Mouse (Mus musculus) lung, postnatal 0 days (tissue): ENCODE data around the gene Hid1. TPM values are rescaled to one million over a fixed set of nuclear protein-coding genes. Genes with fewer than 3 reads are reported as not detected.
A peak's percentile ranks its signal among the peaks of the same experiment; 100 is the strongest.
"Not testable (repeated sequence)": the region's sequence is repeated elsewhere in the genome, so short reads cannot be mapped to it uniquely, and the experiment has no call there.

ENCODE experiments used
- ATAC-seq: fragments of 200-750 bp; cut with Nextera tagmentation; 2 replicates; pipeline ENCODE4 v1.8.0; 2017; ENCODE audit warnings: moderate library complexity
- DNase-seq: peaks from one replicate; pipeline ENCODE4 v3.0.0-alpha.2; 2016; ENCODE audit warnings: low spot score
- H3K27ac ChIP-seq: fragments of 300-500 bp; sonication (generic); 2 replicates; pipeline ENCODE4 v1.5.1; 2014; ENCODE audit warnings: antibody characterized with exemption, mild to moderate bottlenecking, low read length, mixed read lengths
- H3K27me3 ChIP-seq: fragments of 300-500 bp; sonication (generic); replicated peaks from 2 replicates; pipeline ENCODE4 v1.6.1; 2014; ENCODE audit warnings: low read length, mixed read lengths; ENCODE audit not compliant: insufficient read depth
- H3K36me3 ChIP-seq: fragments of 300-500 bp; sonication (generic); 2 replicates; pipeline ENCODE4 v1.6.1; 2014; ENCODE audit warnings: low read length, mixed read lengths; ENCODE audit not compliant: insufficient read depth
- H3K4me1 ChIP-seq: fragments of 300-500 bp; sonication (generic); 2 replicates; pipeline ENCODE4 v1.6.1; 2014; ENCODE audit warnings: antibody characterized with exemption, low read depth, low read length, mixed read lengths; ENCODE audit not compliant: insufficient read depth
- H3K4me2 ChIP-seq: fragments of 300-500 bp; sonication (generic); replicated peaks from 2 replicates; pipeline ENCODE4 v1.6.1; 2014; ENCODE audit warnings: low read depth, mild to moderate bottlenecking, low read length, moderate library complexity, mixed read lengths
- H3K4me3 ChIP-seq: fragments of 300-500 bp; sonication (generic); 2 replicates; pipeline ENCODE4 v1.5.1; 2014; ENCODE audit warnings: low read depth, low read length
- H3K9ac ChIP-seq: fragments of 300-500 bp; sonication (generic); replicated peaks from 2 replicates; pipeline ENCODE4 v1.6.1; 2014; ENCODE audit warnings: low read depth, mild to moderate bottlenecking
- H3K9me3 ChIP-seq: fragments of 300-500 bp; sonication (generic); 2 replicates; pipeline ENCODE4 v1.6.1; 2016; ENCODE audit warnings: low read length, mixed read lengths
- CTCF ChIP-seq: IDR thresholded peaks from 2 replicates; pipeline ENCODE4 v1.5.1; 2016; ENCODE audit warnings: antibody characterized with exemption, mild to moderate bottlenecking
- EP300 ChIP-seq: IDR thresholded peaks from 2 replicates; pipeline ENCODE4 v1.6.1; 2016; ENCODE audit warnings: antibody characterized with exemption, mild to moderate bottlenecking, control low read depth
- WGBS: fragments of 180-500 bp; shearing (Covaris S2); extraction: QIAGEN DNeasy Blood & Tissue Kit; methylation state at CpG from one replicate; pipeline ENCODE4 v1.1.7; 2014; 5-methylcytosine and 5-hydroxymethylcytosine counted together
- polyA plus RNA-seq: library from polyadenylated mRNA; unstranded; fragments of >200 nt; fragmentation: Nextera tagmentation; extraction: Ambion mirVana; gene quantifications from 2 replicates; pipeline ENCODE4 v1.2.1, GENCODE M21; 2015

Hid1 gene
- polyA plus RNA-seq, 1 experiment from 2014 or later: 16.0 TPM

DNA sequence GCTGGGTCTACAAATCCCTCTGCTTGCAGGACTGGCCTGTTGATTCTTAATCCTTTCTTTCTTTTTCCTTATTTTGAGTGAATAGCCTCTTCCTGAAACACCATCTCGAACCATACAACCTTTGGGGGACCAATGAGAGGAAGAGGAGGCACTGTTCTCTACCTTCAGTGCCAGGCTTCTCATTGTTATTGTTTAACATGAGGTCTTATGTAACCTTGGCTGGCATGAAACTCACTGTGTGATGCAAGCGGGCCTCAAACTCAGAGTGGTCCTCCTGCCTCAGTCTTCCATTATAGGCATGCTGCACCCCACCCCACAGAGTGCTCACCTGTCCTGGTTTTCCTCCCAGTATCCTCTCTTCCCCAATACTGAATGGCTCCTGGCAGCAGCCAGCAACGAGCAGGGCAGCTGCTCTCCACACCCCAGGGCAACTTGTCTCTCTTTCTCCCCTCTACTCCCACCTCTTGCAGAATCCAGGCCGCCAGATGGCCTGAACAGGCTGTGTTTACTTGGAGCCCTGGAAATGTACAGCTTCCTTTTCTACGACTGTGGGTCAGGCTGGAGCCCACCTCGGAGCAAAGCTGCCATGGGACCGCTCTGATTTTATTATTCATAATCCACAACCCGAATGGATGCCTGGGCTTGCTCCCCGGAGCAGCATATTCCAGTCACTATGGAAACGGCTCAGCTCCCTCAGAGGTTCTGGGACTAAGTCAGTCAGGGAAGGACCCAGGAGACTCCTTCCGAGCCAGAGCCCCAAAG lies 33.3 kb upstream of the Hid1 start:
- WGBS: 36% methylated on average over 11 of the region's 11 CpGs
- no peak for DNase-seq
- Histone ChIP-seq H3K9ac (no peak overlapping the region), H3K4me1 (peaks cover 4% of the 10 kb centered on the region; the same call in 1 of the 2 replicates), H3K36me3 (no peaks in the 10 kb centered on the region), H3K27me3 (no peaks in the 10 kb centered on the region), H3K27ac (no peak overlapping the region), H3K4me3 (no peak overlapping the region), H3K9me3 (no peaks in the 10 kb centered on the region), H3K4me2 (no peak overlapping the region)
- no peak for ATAC-seq
- TF ChIP-seq CTCF (no peak), EP300 (no peak)

DNA sequence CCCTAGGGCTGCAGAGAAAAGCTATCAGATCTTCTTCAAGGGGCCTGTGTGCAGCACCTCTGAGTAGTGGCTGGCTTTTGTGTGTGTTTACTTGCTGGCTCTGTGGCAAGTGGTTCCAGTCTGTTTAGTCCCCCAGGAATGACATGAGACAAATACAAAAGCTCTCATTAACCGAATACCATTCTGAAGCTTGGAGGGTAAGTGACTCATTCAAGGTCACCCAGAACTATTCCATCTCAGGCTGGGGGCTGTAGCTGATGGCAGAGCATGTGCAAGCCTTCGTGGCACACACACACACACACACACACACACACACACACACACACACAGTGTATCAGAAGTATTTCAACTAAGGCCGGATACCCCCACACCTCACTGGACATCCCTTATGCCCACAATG lies 32.6 kb upstream of the Hid1 start:
- Histone ChIP-seq H3K4me2 (no peak overlapping the region), H3K9ac (no peak overlapping the region), H3K27me3 (no peaks in the 10 kb centered on the region), H3K4me3 (no peak overlapping the region), H3K27ac (no peak overlapping the region), H3K9me3 (no peaks in the 10 kb centered on the region), H3K4me1 (peaks cover 4% of the 10 kb centered on the region; the same call in 1 of the 2 replicates), H3K36me3 (no peaks in the 10 kb centered on the region)
- ATAC-seq (no peak), DNase-seq (no peak)
- WGBS: 69% methylated on average over 3 of the region's 3 CpGs
- TF ChIP-seq CTCF (no peak), EP300 (no peak)

DNA sequence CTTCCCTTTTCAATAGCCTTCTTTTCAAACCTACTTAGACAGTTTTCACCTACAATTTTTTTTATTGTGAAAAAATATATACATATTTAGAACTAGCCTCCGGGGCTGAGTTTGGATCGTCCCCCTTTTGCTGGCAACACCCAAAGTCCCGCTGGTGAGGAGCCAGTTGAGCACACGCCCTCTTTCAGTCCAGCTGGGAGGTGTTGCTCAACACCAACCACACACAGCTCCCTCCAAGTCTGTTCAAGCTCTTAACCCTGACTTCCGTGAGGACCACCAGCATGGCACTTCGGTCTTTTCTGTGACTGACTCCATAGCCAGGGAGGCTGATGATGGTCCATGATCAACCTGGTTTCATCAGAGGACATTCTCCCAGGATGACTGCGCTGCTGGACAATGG lies 30.5 kb upstream of the Hid1 start:
- H3K27me3 ChIP-seq: no peaks in the 10 kb centered on the region
- DNase-seq: peak; percentile 63
- H3K36me3 ChIP-seq: no peaks in the 10 kb centered on the region; the same call in 1 of the 2 replicates
- ATAC-seq: peak; percentile 75
- no peak overlapping the region for H3K9ac ChIP-seq
- H3K4me3 ChIP-seq: no peak overlapping the region
- H3K9me3 ChIP-seq: no peaks in the 10 kb centered on the region
- no peaks in the 10 kb centered on the region for H3K4me1 ChIP-seq
- TF ChIP-seq CTCF (no peak), EP300 (no peak)
- no peak overlapping the region for H3K4me2 ChIP-seq
- H3K27ac ChIP-seq: no peak overlapping the region
- WGBS: 44% methylated on average over 7 of the region's 7 CpGs

DNA sequence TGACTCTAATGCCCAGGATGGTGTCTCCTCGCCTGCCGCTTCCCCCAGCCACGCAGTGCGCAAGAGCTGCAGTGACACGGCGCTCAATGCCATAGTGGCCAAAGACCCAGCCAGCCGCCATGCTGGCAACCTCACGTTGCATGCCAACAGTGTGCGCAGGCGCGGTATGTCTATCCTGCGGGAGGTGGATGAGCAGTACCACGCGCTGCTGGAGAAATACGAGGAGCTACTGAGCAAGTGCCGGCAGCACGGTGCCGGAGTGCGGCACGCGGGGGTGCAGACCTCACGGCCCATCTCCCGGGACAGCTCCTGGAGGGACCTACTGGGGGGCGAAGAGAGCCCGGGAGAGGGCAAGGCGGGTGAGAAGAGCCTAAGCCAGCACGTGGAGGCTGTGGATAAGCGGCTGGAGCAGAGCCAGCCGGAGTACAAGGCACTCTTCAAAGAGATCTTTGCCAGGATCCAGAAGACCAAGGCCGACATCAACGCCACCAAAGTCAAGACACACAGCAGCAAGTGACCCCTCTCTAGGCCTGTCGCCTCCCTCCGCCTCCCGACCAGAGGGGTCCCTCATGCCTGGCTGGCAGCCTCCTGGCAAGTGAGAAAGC lies 26.3 kb upstream of the Hid1 start:
- Histone ChIP-seq H3K4me2 (no peak overlapping the region; the same call in 1 of the 2 replicates), H3K9ac (no peak overlapping the region), H3K27ac (no peak overlapping the region), H3K4me1 (no peaks in the 10 kb centered on the region), H3K27me3 (no peaks in the 10 kb centered on the region), H3K4me3 (no peak overlapping the region), H3K36me3 (peaks cover 5% of the 10 kb centered on the region), H3K9me3 (no peaks in the 10 kb centered on the region)
- TF ChIP-seq CTCF (no peak), EP300 (no peak)
- no peak for ATAC-seq
- 61% methylated on average over 31 of the region's 34 CpGs for WGBS
- no peak for DNase-seq

DNA sequence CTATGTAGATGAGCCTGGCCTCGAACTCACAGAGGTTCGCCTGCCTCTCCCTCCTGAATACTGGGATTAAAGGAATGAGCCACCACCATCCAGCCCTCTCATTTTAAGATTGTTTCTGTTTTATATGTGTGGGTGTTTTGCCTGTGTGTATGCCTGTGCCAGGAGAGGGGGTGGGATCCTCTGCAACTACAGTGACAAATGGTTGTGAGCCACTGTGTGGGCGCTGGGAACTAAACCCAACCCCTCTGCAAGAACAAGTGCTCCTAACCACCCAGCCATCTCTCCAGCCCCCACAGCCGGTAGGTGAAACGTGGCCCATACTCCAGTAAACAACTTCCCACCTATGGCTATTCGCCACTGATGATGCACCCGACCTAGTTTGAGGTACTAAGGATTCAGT lies 23.8 kb upstream of the Hid1 start:
- 88% methylated on average over 7 of the region's 7 CpGs for WGBS
- Histone ChIP-seq H3K27ac (no peak overlapping the region), H3K9ac (no peak overlapping the region), H3K27me3 (no peaks in the 10 kb centered on the region), H3K4me2 (no peak overlapping the region), H3K4me3 (no peak overlapping the region), H3K9me3 (no peaks in the 10 kb centered on the region), H3K36me3 (peaks cover 5% of the 10 kb centered on the region), H3K4me1 (no peaks in the 10 kb centered on the region)
- ATAC-seq (no peak), DNase-seq (no peak)
- TF ChIP-seq EP300 (no peak), CTCF (no peak)

DNA sequence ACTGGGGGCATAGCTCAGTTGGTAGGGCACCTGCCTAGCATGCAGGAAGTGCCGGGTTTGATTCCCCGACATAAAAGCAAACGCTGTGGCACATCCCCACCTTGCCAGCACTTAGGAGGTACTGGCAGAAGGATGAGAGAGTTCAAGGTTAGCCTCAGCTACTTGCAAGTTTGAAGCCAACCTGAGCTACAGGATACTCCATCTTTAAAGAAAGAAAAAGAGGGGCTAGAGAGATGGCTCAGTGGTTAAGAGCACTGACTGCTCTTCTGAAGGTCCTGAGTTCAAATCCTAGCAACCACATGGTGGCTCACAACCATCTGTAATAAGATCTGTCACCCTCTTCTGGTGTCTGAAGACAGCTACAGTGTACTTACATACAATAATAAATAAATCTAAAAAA lies 19.3 kb upstream of the Hid1 start:
- ATAC-seq, H3K4me3 ChIP-seq, H3K27ac ChIP-seq, H3K4me1 ChIP-seq, H3K36me3 ChIP-seq, H3K4me2 ChIP-seq, H3K9me3 ChIP-seq, H3K27me3 ChIP-seq, H3K9ac ChIP-seq, DNase-seq: not testable (repeated sequence)
- WGBS: 87% methylated on average over 3 of the region's 3 CpGs
